Mouse (Mus musculus): ENCODE data around the gene Cbwd1.

The Cbwd1 gene

GRCm38 (mm10) chr19:24961172-24961962, at the start of gene Cbwd1:
TSS of gene Cbwd1 (minus strand) at chr19:24961610.
- DNase-seq = peak; percentile 99

DNA sequence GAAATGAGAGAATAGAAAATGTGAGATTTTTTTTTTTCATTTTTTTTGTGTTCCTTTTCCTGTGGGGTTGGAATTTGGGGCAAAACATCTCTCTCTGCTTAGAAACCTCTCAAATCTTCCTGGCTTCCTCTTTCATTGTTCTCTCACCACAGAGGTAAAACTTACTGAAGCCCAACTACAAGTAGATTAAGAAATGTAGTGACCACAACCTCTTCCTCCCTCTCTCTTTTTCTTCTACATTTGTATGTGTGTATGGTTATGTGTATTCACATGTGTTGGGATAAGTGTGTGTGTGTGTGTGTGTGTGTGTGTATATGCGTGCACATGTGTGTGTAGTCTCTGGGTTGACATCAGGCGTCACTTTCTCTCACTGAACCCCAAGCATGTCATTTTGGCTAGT, 47.1 kb upstream of the Cbwd1 start:
- DNase-seq = no peak

GRCm38 (mm10) chr19:25006686-25007085, 45.3 kb upstream of the Cbwd1 start:
- no peak for DNase-seq

DNA sequence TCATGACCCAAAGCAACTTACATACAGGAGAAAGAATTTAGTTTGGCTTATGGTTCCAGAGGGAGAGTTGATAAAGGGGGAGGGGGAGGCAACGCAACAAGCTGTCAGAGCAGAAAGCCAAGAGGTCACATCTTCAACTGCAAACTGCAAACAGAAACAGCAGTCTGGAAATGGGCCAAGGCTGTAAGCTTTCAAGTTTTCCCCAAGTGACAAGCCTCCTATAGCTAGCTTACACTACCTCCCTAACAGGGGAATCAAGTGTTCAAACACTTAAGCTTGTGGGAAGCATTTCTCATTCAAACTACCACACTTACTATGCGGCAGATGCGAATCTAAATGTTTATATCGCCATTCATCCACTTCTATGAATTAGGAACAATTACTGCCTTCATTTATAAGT, 42.4 kb upstream of the Cbwd1 start:
- no peak for DNase-seq

- no peak for DNase-seq
Observed at GRCm38 (mm10) chr19:25002828-25003227, 41.4 kb upstream of the Cbwd1 start.

DNA sequence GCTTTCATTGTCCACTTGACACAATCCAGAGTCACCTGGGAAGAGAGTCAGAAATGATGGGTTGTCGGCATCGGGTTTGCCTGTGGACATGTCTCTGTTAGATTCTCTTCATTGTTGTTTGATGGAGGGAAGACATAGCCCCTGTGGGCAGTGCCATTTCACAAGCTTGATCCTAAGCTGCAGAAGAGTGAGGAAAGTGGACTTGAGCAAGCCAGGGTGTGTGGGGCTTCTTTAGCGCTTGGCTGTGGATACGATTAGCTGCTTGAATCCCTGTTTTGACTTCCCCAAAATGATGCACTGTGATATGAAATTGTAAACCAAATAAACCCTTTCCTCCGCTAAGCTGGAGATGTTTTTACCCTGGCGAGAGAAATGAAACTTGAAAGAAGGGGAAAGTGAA, 40.6 kb upstream of the Cbwd1 start:
- no peak for DNase-seq

DNA sequence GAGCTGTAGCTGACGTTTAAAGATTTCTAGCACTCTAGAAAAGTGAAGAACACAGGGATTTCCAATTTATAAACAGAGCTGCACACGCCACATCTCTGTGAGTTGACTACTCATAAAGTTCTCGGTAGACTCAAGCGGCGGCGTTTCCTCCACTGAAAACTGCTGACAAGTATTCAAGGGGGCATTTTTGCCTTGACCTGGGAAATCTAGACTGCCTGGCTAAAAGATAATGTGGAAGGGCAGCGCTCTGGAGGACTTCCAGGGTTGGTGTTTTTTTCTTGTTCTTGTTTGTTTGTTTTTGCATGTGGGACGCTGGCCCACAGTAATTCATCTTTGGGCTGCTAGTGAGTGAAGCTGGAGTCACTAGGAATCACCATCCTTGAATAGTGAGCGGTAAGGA, 38.7 kb upstream of the Cbwd1 start:
- DNase-seq = peak; percentile 60 to 62

GRCm38 (mm10) chr19:24999201-24999886, 37.9 kb upstream of the Cbwd1 start, which contains the start of gene Dock8:
TSS of gene Dock8 (plus strand) at chr19:24999534.
- DNase-seq = peak; percentile 82 to 90

DNA sequence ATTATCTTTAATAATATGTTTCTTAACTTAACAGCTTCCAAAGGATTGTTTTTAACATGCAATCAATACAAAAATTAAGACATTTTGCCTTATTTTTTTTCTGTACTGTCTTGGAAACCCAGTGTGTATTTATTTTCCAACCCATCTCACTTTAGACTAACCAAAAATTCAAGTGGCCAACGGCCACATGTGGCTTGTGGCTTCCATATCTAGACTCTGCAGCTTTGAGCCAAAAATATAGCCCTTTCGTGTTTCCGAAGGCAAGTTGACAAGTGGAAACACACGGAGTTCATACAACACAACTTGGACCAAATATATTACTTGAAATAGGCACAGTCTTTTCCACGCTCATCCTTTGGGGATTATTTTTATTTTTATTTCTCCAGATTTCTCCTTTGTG, 37.2 kb upstream of the Cbwd1 start:
- no peak for DNase-seq

DNA sequence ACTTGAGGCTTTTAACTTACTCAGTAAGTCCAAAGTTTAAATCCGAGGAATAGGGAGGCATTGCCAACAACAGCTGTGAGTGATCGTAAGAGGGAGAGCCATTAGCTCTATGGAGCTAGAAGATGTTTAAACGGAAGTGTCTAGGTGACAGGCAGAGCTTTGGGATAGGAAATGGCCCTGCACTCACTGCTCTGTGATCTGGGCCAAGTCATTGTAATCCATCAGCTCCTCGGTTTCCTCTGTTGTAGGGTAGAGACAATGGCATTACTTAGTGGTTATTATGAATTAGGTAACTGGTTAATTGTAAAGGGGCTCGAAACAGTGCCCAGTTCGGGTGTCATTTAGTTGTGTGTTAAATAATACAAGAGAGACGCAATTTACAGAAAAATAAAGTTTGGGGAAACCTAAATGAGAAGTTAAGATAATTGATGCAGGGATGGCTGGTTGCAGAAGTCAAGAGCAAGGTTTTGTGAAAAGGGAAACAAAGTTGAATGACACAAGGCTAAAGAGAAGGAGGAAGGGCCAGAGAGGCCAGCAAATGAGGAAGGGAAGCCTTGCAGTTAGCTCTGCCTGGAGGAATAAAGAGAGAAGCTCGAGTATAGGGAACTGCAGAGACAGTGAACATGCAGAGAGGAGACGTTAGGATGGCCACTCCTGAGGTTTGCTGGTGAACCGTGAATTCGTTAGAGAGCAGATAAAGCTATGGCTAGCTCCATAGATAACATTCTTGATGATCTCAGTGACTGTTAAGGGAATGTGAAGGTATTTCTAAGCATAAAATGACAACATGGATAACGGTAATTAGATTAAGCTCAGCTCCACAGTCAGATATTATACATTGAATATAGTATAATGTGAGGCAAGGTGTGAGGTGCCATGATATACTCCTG, 35.6 kb upstream of the Cbwd1 start:
- DNase-seq = no peak

GRCm38 (mm10) chr19:24994900-24995299, 33.5 kb upstream of the Cbwd1 start:
- no peak for DNase-seq

DNA sequence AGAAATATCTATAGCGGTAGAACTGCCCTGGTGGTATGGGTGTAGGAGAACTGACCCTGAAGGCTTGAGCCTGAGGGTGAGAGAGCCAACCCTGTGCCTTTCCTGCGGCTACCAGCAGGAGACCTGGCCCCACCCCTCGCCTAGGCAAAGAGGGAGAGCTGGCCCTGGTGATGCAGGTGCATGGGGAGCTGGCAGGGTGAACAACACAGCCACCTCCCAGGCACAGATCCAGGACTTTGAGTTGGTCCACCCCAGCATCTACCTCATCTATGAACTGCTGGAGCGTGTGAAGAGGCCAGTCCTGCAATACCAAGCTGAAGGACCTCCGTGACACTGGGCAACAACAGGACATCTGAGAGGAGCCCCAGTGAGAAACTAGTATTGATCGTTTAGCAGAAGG, 32.1 kb upstream of the Cbwd1 start:
- DNase-seq = peak; percentile 59 to 79

- DNase-seq = no peak
Observed at GRCm38 (mm10) chr19:24990138-24990822, 28.9 kb upstream of the Cbwd1 start.

- peak; percentile 36 to 59 for DNase-seq
Observed at GRCm38 (mm10) chr19:24988831-24989230, 27.4 kb upstream of the Cbwd1 start.

GRCm38 (mm10) chr19:24987355-24987754, 25.9 kb upstream of the Cbwd1 start:
- no peak for DNase-seq

GRCm38 (mm10) chr19:24985045-24985444, 23.6 kb upstream of the Cbwd1 start:
- DNase-seq = no peak

GRCm38 (mm10) chr19:24983857-24984498, 22.6 kb upstream of the Cbwd1 start:
- no peak for DNase-seq

DNA sequence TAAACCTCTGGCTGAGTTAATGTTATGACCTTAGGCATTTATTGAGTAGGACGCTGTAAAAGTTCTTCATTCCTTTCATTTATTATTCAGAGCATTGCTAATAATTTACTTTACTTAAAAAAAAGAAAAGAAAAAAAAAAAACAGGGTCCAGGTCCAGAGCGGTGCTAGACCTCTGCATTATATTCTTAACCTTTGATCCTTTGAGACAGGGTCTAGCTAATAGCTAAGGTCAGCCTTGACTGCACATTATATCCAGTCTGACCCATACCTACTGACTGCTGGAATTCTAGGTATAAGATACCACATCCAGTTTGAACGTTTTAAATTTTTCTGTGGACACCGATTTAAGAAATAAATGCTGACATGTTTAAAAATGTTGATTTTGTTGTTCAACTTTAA, 21.6 kb upstream of the Cbwd1 start:
- DNase-seq = no peak

GRCm38 (mm10) chr19:24981294-24981693, 19.9 kb upstream of the Cbwd1 start:
- peak; percentile 62 to 75 for DNase-seq

DNA sequence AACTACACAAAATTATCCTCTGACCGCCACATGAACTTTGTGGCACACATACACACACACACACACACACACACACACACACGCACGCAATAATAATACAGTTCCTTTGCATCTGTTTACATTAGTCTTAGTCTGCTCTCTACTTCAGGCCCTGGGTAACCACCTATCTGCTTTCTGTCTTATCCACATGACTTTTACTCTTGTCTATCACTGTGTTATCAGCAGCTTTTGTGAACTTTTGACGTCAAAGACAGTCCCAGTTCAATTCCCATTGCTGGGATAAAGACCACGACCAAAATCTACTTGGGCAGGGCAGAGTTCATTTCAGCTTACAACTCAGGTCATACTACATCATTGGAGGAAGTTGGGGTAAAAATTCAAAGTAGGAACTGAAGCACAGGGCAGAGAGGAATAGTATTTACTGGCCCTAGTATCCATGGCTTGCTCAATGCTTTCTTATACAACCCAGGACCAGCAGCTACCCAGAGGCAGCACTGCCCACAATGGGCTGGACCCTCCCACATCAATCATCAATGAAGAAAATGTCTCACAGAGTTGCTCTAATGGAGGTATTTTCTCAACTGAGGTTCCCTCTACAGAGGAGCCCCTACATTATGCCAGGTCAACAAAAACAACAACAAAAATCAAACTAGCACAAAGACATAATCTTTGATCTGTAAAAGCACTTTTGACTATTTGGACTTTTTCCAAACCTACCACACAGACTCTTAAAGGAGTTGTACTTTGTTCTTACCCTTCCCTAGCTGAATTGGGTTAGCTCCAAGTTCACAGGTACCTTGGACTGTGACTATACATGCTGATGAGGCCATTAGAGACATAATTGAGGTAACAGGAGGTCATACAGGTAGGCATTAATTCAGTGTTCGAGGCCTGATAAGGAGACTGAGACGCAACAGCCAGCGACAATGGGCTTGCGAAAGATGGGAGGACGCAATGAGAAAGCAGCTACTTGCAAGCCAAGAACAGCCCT, 17.7 kb upstream of the Cbwd1 start:
- peak; percentile 32 to 57 for DNase-seq

- peak; percentile 79 to 91 for DNase-seq
Observed at GRCm38 (mm10) chr19:24977991-24978390, 16.6 kb upstream of the Cbwd1 start.

Data from kidney, postnatal 25 days (tissue).